Mouse (Mus musculus) neural tube, embryonic 12.5 days (tissue): Measurements from ENCODE around the gene Plppr1. TPM values are rescaled to one million over a fixed set of nuclear protein-coding genes. Genes with fewer than 3 reads are reported as not detected.

Experiments
- ATAC-seq: fragments of 200-750 bp; cut with Nextera tagmentation; 2 replicates; pipeline ENCODE4 v1.8.0; 2017; ENCODE audit warnings: low read depth, mild to moderate bottlenecking, moderate TSS enrichment, moderate library complexity; ENCODE audit not compliant: low FRiP score
- H3K27ac ChIP-seq: fragments of 300-500 bp; sonication (generic); 2 replicates; pipeline ENCODE4 v1.5.1; 2016
- H3K27me3 ChIP-seq: fragments of 300-500 bp; sonication (generic); replicated peaks from 2 replicates; pipeline ENCODE4 v1.6.1; 2016; ENCODE audit warnings: mild to moderate bottlenecking
- H3K36me3 ChIP-seq: fragments of 300-500 bp; sonication (generic); 2 replicates; pipeline ENCODE4 v1.6.1; 2016; ENCODE audit warnings: mild to moderate bottlenecking
- H3K4me1 ChIP-seq: fragments of 300-500 bp; sonication (generic); 2 replicates; pipeline ENCODE4 v1.6.1; 2016
- H3K4me2 ChIP-seq: fragments of 300-500 bp; sonication (generic); replicated peaks from 2 replicates; pipeline ENCODE4 v1.6.1; 2016; ENCODE audit warnings: mild to moderate bottlenecking
- H3K4me3 ChIP-seq: fragments of 300-500 bp; sonication (generic); 2 replicates; pipeline ENCODE4 v1.5.1; 2016
- H3K9ac ChIP-seq: fragments of 300-500 bp; sonication (generic); 2 replicates; pipeline ENCODE4 v1.6.1; 2016; ENCODE audit warnings: mild to moderate bottlenecking
- H3K9me3 ChIP-seq: fragments of 300-500 bp; sonication (generic); 2 replicates; pipeline ENCODE4 v1.6.1; 2016; ENCODE audit warnings: mild to moderate bottlenecking
- WGBS: fragments of 180-500 bp; shearing (Covaris S2); methylation state at CpG from one replicate; pipeline ENCODE4 v1.1.7; 2016; 5-methylcytosine and 5-hydroxymethylcytosine counted together
- polyA plus RNA-seq: library from polyadenylated mRNA; unstranded; fragments of >200 nt; fragmentation: Nextera tagmentation; extraction: Ambion mirVana; gene quantifications from 2 replicates; pipeline ENCODE4 v1.2.1, GENCODE M21; 2016

Plppr1 gene
- polyA plus RNA-seq = 40.7 and 42.7 TPM in 2 replicates

- H3K9me3 ChIP-seq = no peaks in the 10 kb centered on the region
- under 1% methylated on average over 21 of the region's 21 CpGs for WGBS
- peaks cover 30% of the 10 kb centered on the region for H3K4me1 ChIP-seq
- peak within 1 kb of the TSS; percentile 56 for H3K4me3 ChIP-seq
- peak within 1 kb of the TSS; percentile 47 for H3K27ac ChIP-seq
- H3K27me3 ChIP-seq = no peaks in the 10 kb centered on the region
- ATAC-seq = peak; percentile 92
- peak within 1 kb of the TSS; percentile 66 for H3K9ac ChIP-seq
- peak within 1 kb of the TSS; percentile 77 for H3K4me2 ChIP-seq
- H3K36me3 ChIP-seq = no peaks in the 10 kb centered on the region
These were observed at the start of gene Plppr1 for GRCm38 (mm10) chr4:49059021-49059401. Gene Plppr1, plus strand, starts transcription at chr4:49059273.

- Histone ChIP-seq H3K9ac (no peak overlapping the region), H3K4me2 (no peak overlapping the region), H3K4me1 (no peaks in the 10 kb centered on the region), H3K36me3 (no peaks in the 10 kb centered on the region), H3K4me3 (no peak overlapping the region), H3K9me3 (no peaks in the 10 kb centered on the region), H3K27me3 (no peaks in the 10 kb centered on the region), H3K27ac (no peak overlapping the region)
- ATAC-seq = no peak
These were observed 42.4 kb upstream of the Plppr1 start for GRCm38 (mm10) chr4:49016701-49017100.

GRCm38 (mm10) chr4:49023221-49023620 is 35.9 kb upstream of the Plppr1 start:
- H3K4me2 ChIP-seq = no peak overlapping the region
- H3K36me3 ChIP-seq = no peaks in the 10 kb centered on the region
- no peak overlapping the region for H3K4me3 ChIP-seq
- 89% methylated on average over 1 of the region's 1 CpGs for WGBS
- H3K9ac ChIP-seq = no peak overlapping the region
- no peaks in the 10 kb centered on the region for H3K4me1 ChIP-seq
- ATAC-seq = no peak
- no peaks in the 10 kb centered on the region for H3K9me3 ChIP-seq
- no peak overlapping the region for H3K27ac ChIP-seq
- H3K27me3 ChIP-seq = no peaks in the 10 kb centered on the region

GRCm38 (mm10) chr4:49038311-49038710 is 20.8 kb upstream of the Plppr1 start:
- Histone ChIP-seq H3K36me3 (no peaks in the 10 kb centered on the region), H3K4me2 (no peak overlapping the region), H3K27me3 (no peaks in the 10 kb centered on the region), H3K9me3 (no peaks in the 10 kb centered on the region), H3K4me3 (no peak overlapping the region), H3K4me1 (no peaks in the 10 kb centered on the region), H3K27ac (no peak overlapping the region), H3K9ac (no peak overlapping the region)
- WGBS = 49% methylated on average over 4 of the region's 4 CpGs
- 0 out of 2 replicates have a peak, but pooled peaks have one; percentile 29 for ATAC-seq

GRCm38 (mm10) chr4:49039854-49040253 is 19.2 kb upstream of the Plppr1 start:
- no peaks in the 10 kb centered on the region for H3K4me1 ChIP-seq
- H3K27me3 ChIP-seq = no peaks in the 10 kb centered on the region
- no peaks in the 10 kb centered on the region for H3K36me3 ChIP-seq
- no peaks in the 10 kb centered on the region for H3K9me3 ChIP-seq
- H3K4me2 ChIP-seq = no peak overlapping the region
- ATAC-seq = no peak
- 89% methylated on average over 3 of the region's 3 CpGs for WGBS
- H3K27ac ChIP-seq = no peak overlapping the region
- H3K9ac ChIP-seq = no peak overlapping the region
- no peak overlapping the region for H3K4me3 ChIP-seq

- WGBS = 85% methylated on average over 1 of the region's 1 CpGs
- Histone ChIP-seq H3K4me3 (no peak overlapping the region), H3K9ac (no peak overlapping the region), H3K36me3 (no peaks in the 10 kb centered on the region), H3K4me2 (no peak overlapping the region), H3K27ac (no peak overlapping the region), H3K27me3 (no peaks in the 10 kb centered on the region), H3K9me3 (no peaks in the 10 kb centered on the region), H3K4me1 (no peaks in the 10 kb centered on the region)
- no peak for ATAC-seq
These were observed 17.4 kb upstream of the Plppr1 start for GRCm38 (mm10) chr4:49041655-49042054.

- Histone ChIP-seq H3K27me3 (no peaks in the 10 kb centered on the region), H3K4me3 (no peak overlapping the region), H3K27ac (no peak overlapping the region), H3K4me2 (no peak overlapping the region), H3K36me3 (no peaks in the 10 kb centered on the region), H3K9ac (no peak overlapping the region), H3K4me1 (no peaks in the 10 kb centered on the region), H3K9me3 (no peaks in the 10 kb centered on the region)
- 65% methylated on average over 1 of the region's 1 CpGs for WGBS
- ATAC-seq = no peak
These were observed 8.4 kb upstream of the Plppr1 start for GRCm38 (mm10) chr4:49050628-49051027.

GRCm38 (mm10) chr4:49057916-49058315 is 1.2 kb upstream of the Plppr1 start:
- 3% methylated on average over 2 of the region's 2 CpGs for WGBS
- no peaks in the 10 kb centered on the region for H3K27me3 ChIP-seq
- H3K4me1 ChIP-seq = peaks cover 30% of the 10 kb centered on the region
- no peak overlapping the region for H3K9ac ChIP-seq
- ATAC-seq = no peak
- H3K36me3 ChIP-seq = no peaks in the 10 kb centered on the region
- H3K27ac ChIP-seq = no peak overlapping the region
- H3K4me3 ChIP-seq = no peak overlapping the region
- no peaks in the 10 kb centered on the region for H3K9me3 ChIP-seq
- H3K4me2 ChIP-seq = peak overlapping the region; percentile 77

- H3K36me3 ChIP-seq = no peaks in the 10 kb centered on the region
- H3K27me3 ChIP-seq = no peaks in the 10 kb centered on the region
- peak overlapping the region; percentile 77 for H3K4me2 ChIP-seq
- peaks cover 30% of the 10 kb centered on the region for H3K4me1 ChIP-seq
- H3K27ac ChIP-seq = no peak overlapping the region
- H3K9me3 ChIP-seq = no peaks in the 10 kb centered on the region
- H3K9ac ChIP-seq = peak overlapping the region; percentile 66
- ATAC-seq = peak; percentile 39
- H3K4me3 ChIP-seq = peak overlapping the region; percentile 56
- WGBS = 2% methylated on average over 7 of the region's 7 CpGs
These were observed 516 bp upstream of the Plppr1 start for GRCm38 (mm10) chr4:49058557-49058956.

GRCm38 (mm10) chr4:49059402-49060381 is 619 bp downstream of the Plppr1 start:
- under 1% methylated on average over 62 of the region's 62 CpGs for WGBS

GRCm38 (mm10) chr4:49069471-49069870 is 10.4 kb downstream of the Plppr1 start:
- no peak overlapping the region for H3K9ac ChIP-seq
- WGBS = 84% methylated on average over 4 of the region's 4 CpGs
- no peaks in the 10 kb centered on the region for H3K27me3 ChIP-seq
- no peak for ATAC-seq
- no peak overlapping the region for H3K4me3 ChIP-seq
- H3K36me3 ChIP-seq = no peaks in the 10 kb centered on the region
- no peaks in the 10 kb centered on the region for H3K4me1 ChIP-seq
- H3K27ac ChIP-seq = no peak overlapping the region
- H3K4me2 ChIP-seq = no peak overlapping the region
- no peaks in the 10 kb centered on the region for H3K9me3 ChIP-seq

More at GRCm38 (mm10) chr4:49059402-49060381, 619 bp downstream of the Plppr1 start:
- Histone ChIP-seq H3K27ac (peak overlapping the region; percentile 47), H3K36me3 (no peaks in the 10 kb centered on the region), H3K4me2 (peak overlapping the region; percentile 77), H3K9ac (peak overlapping the region; percentile 66), H3K27me3 (no peaks in the 10 kb centered on the region), H3K4me3 (peak overlapping the region; percentile 56), H3K4me1 (peaks cover 30% of the 10 kb centered on the region), H3K9me3 (no peaks in the 10 kb centered on the region)
- ATAC-seq = peak; percentile 87

- no peaks in the 10 kb centered on the region for H3K36me3 ChIP-seq
- 89% methylated on average over 4 of the region's 4 CpGs for WGBS
- no peak overlapping the region for H3K4me2 ChIP-seq
- ATAC-seq = no peak
- H3K27me3 ChIP-seq = no peaks in the 10 kb centered on the region
- no peak overlapping the region for H3K27ac ChIP-seq
- H3K4me3 ChIP-seq = no peak overlapping the region
- H3K4me1 ChIP-seq = no peaks in the 10 kb centered on the region
- no peak overlapping the region for H3K9ac ChIP-seq
- H3K9me3 ChIP-seq = no peaks in the 10 kb centered on the region
These were observed 13.8 kb downstream of the Plppr1 start for GRCm38 (mm10) chr4:49072886-49073285.
